Mouse (Mus musculus): ENCODE measurements around the gene Gnrhr. TPM values are rescaled to one million over a fixed set of nuclear protein-coding genes. Genes with fewer than 3 reads are reported as not detected.

The Gnrhr gene
- polyA plus RNA-seq, 1 experiment from 2014 or later, result not detected

Other genes with a start within 250 kb of the Gnrhr start
- gene Cenpc1, start 132.3 kb downstream of the Gnrhr start, polyA plus RNA-seq (2016; fragmentation: Nextera tagmentation; extraction: Ambion mirVana), result 37.3 and 38.8 TPM in 2 replicates
- gene Stap1, start 126.2 kb downstream of the Gnrhr start, polyA plus RNA-seq (2016; fragmentation: Nextera tagmentation; extraction: Ambion mirVana), result 0.09 TPM in 1 of 2 replicates, not detected in the other
- gene Uba6, start 25.1 kb downstream of the Gnrhr start, polyA plus RNA-seq (2016; fragmentation: Nextera tagmentation; extraction: Ambion mirVana), result 17.8 and 17.9 TPM in 2 replicates
- not detected in 2 replicates for gene Tmprss11c, start 91.4 kb upstream of the Gnrhr start, polyA plus RNA-seq (2016; fragmentation: Nextera tagmentation; extraction: Ambion mirVana)
- 0.10 and 0.15 TPM in 2 replicates for gene Tmprss11d, start 175.5 kb upstream of the Gnrhr start, polyA plus RNA-seq (2016; fragmentation: Nextera tagmentation; extraction: Ambion mirVana)

All from embryonic facial prominence, embryonic 10.5 days (tissue).